Mouse (Mus musculus) heart, adult 11 months (tissue): ENCODE data around the gene Kctd3.

Source experiments
- DNase-seq: peaks from one replicate; pipeline ENCODE4 v3.0.0; 2022

The Kctd3 gene

GRCm38 (mm10) chr1:189006826-189007225 is 815 bp downstream of the Kctd3 start:
- no peak for DNase-seq

- no peak for DNase-seq
These were observed 1.4 kb downstream of the Kctd3 start for GRCm38 (mm10) chr1:189006267-189006666.

GRCm38 (mm10) chr1:189004774-189005173 is 2.9 kb downstream of the Kctd3 start:
- no peak for DNase-seq

GRCm38 (mm10) chr1:189001815-189002214 is 5.8 kb downstream of the Kctd3 start:
- DNase-seq, result no peak

- no peak for DNase-seq
These were observed 7.7 kb downstream of the Kctd3 start for GRCm38 (mm10) chr1:188999981-189000380.

- no peak for DNase-seq
These were observed 9.7 kb downstream of the Kctd3 start for GRCm38 (mm10) chr1:188997921-188998320.

- DNase-seq, result no peak
These were observed 14.4 kb downstream of the Kctd3 start for GRCm38 (mm10) chr1:188993218-188993617.

GRCm38 (mm10) chr1:188980050-188980449 is 27.6 kb downstream of the Kctd3 start:
- DNase-seq, result no peak

- DNase-seq, result no peak
These were observed 33.7 kb downstream of the Kctd3 start for GRCm38 (mm10) chr1:188973926-188974325.

GRCm38 (mm10) chr1:188973078-188973477 is 34.6 kb downstream of the Kctd3 start:
- DNase-seq, result no peak

GRCm38 (mm10) chr1:188952501-188952900 is 55.1 kb downstream of the Kctd3 start:
- DNase-seq, result no peak

GRCm38 (mm10) chr1:188951091-188951490 is 56.5 kb downstream of the Kctd3 start:
- DNase-seq, result no peak

GRCm38 (mm10) chr1:188948276-188948675 is 59.4 kb downstream of the Kctd3 start:
- DNase-seq, result no peak

GRCm38 (mm10) chr1:188947794-188948193 is 59.8 kb downstream of the Kctd3 start:
- no peak for DNase-seq

GRCm38 (mm10) chr1:188946849-188947248 is 60.8 kb downstream of the Kctd3 start:
- no peak for DNase-seq

- DNase-seq, result no peak
These were observed 62.3 kb downstream of the Kctd3 start for GRCm38 (mm10) chr1:188945326-188945725.

GRCm38 (mm10) chr1:188937246-188937780 is 70.3 kb downstream of the Kctd3 start:
- DNase-seq, result no peak
